Mouse (Mus musculus) layer of hippocampus, postnatal 25 days (tissue): ENCODE data around the gene Hspa4. TPM values are rescaled to one million over a fixed set of nuclear protein-coding genes. Genes with fewer than 3 reads are reported as not detected.
"Not testable (repeated sequence)": the region's sequence is repeated elsewhere in the genome, so short reads cannot be mapped to it uniquely, and the experiment has no call there.

Experiments
- DNase-seq, 2 experiments: peaks; one replicate each; pipeline ENCODE4 v3.0.0; 2022; ENCODE audit warnings: mixed read lengths in 2 of 2, low spot score in 1 of 2; ENCODE audit errors: extremely low spot score in 1 of 2
- total RNA-seq, 2 experiments: library from RNA; stranded (reverse); gene quantifications; 2 replicates each; pipeline ENCODE4 v1.2.3; 2021

The Hspa4 gene
- 100 to 1,000 TPM; 173 to 178 TPM for total RNA-seq

- peak; percentile 98 to 99 for DNase-seq
Observed at GRCm38 (mm10) chr11:53300330-53301166, at the start of gene Hspa4. TSS of gene Hspa4 (minus strand) at chr11:53300457.

DNA sequence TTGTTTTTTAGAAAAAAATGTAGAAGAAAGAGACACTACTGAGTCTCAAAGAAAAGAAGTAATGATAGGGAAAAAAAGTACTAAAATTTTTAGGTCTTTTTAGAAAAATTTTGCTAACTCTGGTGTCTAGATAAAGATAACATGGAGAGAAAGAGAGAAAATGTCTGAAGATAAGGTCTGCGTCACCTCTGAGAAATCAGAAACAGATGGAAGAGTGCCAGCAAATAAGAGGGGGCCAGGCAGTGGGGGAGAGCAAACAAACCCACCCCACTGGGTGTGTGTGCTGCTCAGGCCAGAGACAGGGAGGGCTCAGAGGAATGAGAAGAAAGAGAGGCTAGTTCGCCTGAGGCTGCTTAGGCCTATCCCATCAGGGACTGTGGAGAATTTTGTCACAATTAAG is 45.5 kb upstream of the Hspa4 start:
- DNase-seq, result no peak

- peak; percentile 10 to 15 for DNase-seq
Observed at GRCm38 (mm10) chr11:53345328-53345727, 45.1 kb upstream of the Hspa4 start.

- no peak for DNase-seq
Observed at GRCm38 (mm10) chr11:53342711-53343110, 42.5 kb upstream of the Hspa4 start.

DNA sequence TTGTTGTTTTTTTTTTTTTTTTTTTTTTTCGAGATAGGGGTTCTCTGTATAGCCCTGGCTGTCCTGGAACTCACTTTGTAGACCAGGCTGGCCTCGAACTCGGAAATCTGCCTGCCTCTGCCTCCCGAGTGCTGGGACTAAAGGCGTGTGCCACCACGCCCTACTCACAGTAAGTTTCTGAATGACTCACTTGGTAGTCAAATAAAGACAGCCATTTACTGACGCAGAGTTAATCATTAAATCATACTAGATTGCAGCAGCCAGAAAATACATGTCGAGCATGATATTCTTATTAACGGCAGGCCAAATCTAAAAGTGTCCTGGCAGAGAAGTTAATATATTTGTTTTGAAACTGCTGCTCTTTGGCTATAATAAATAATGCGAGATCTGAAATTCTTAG is 40.8 kb upstream of the Hspa4 start:
- not testable (repeated sequence) for DNase-seq

GRCm38 (mm10) chr11:53337684-53338083 is 37.4 kb upstream of the Hspa4 start:
- no peak for DNase-seq

DNA sequence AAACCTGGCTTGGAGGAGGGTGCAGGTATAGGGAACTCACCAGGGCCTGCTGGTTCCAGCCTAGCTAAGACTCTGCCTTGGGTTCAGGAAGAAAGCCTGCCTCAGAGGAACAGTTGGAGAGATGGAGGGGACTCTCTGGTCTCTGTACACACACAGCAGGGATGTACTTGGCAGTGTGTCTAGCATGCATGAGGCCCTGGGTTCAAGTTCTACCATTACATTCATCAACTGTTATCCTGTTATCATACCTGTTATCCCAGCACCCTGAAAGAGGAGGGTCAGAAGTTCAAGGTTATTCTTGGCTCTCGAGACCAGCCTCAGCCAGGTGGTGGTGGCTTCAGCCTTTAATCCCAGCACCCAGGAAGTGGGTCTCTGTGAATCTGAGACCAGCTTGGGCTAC is 36.7 kb upstream of the Hspa4 start:
- no peak for DNase-seq

DNA sequence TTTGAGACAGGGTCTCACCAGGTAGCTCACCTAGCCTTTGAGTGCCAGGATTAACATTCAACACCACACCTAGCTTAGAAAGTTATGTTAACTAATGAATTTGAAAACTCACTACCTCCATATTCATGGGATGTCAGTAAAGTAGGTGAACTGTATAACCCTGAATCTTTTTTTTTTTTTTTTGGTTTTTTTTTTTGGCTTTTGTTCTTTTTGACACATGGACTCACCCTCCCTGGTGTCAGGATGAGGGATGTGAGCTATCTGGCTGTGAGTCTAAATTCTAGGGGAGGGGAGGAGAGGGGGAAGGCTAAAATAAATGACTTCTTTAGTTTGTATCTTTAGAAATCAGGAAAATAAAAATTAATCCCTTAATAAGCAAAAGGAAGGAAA is 35.9 kb upstream of the Hspa4 start:
- no peak for DNase-seq

DNA sequence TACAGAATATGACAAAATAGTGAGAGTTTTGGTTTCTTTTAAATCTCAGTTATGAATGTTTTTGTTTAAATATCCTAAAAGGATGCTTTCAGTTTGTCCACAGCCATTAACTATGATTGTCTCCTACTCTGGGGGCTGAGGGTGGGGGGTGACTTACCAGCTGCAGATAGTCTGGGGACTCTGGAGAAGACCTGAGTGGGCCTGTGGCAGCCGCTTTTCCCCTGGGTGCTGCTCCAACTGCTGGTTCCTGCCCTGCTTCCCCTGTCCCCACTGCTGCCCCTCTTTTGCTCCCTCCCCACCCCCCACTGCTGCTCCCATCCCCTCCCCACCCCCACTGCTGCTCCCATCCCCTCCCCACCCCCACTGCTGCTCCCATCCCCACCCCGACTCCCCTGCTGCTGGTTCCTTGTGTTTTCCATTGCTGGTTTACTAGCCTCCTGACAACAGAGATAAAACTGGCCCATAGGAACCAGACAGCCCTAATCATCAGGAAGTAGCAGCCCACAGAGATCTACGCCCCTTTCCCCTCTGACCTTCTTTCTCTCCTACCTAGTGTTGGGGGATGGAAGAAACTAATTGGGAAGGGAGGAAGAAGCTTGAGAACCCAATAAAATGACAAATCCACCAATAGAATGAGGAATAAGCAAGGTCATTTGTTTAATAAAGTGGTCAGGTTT is 35.4 kb upstream of the Hspa4 start:
- DNase-seq, result no peak

GRCm38 (mm10) chr11:53332076-53332680 is 31.9 kb upstream of the Hspa4 start:
- DNase-seq, result no peak

GRCm38 (mm10) chr11:53331121-53331520 is 30.9 kb upstream of the Hspa4 start:
- DNase-seq, result no peak

GRCm38 (mm10) chr11:53330325-53330724 is 30.1 kb upstream of the Hspa4 start:
- no peak for DNase-seq

DNA sequence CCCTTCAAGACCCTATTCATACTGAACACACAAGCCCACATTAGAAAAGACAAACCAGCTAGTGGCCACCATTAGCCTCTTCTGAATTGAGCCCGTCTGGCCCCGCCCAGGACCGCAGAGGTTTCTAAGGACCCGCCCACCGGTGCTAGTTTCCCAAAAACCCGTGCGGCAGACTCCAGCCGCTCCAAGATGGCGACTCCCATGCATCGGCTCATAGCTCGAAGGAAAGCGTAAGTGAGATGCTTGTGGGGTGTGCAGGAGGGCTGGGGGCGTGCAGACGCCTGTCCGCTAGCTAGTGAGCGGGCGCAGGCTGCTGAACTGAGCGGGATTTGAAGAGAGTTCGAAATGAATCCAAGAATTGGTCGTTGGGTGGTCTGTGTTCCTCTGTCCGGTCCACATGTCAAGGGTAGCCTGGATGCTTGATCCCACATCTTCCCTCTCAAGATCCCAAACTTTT is 24.3 kb upstream of the Hspa4 start, which contains the start of gene Zcchc10:
Gene Zcchc10, plus strand, starts transcription at position 168 of the 457 bp plus-strand sequence.
- peak; percentile 69 to 74 for DNase-seq

GRCm38 (mm10) chr11:53319867-53320266 is 19.6 kb upstream of the Hspa4 start:
- not testable (repeated sequence) for DNase-seq

- DNase-seq, result not testable (repeated sequence)
Observed at GRCm38 (mm10) chr11:53318568-53318967, 18.3 kb upstream of the Hspa4 start.

- no peak for DNase-seq
Observed at GRCm38 (mm10) chr11:53318041-53318440, 17.8 kb upstream of the Hspa4 start.

DNA sequence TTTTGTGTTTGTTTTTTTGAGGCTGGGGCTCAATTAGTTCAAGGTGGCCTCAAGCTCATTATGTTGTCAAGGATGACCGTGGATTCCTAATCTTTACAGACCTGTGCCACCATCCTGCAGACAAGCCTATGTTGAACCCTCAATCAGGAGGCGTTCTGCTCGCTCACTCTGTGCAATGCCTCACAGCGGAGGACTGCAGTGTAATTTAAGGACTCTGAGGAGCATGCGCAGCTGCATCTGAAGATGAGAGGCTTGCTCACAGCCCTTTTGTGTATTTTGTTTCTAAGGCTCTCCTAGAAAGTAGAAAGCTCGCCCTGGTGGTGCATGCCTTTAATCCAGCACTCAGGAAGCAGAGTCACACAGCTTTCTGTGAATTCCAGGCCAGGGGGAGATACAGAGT is 16.7 kb upstream of the Hspa4 start:
- no peak for DNase-seq

DNA sequence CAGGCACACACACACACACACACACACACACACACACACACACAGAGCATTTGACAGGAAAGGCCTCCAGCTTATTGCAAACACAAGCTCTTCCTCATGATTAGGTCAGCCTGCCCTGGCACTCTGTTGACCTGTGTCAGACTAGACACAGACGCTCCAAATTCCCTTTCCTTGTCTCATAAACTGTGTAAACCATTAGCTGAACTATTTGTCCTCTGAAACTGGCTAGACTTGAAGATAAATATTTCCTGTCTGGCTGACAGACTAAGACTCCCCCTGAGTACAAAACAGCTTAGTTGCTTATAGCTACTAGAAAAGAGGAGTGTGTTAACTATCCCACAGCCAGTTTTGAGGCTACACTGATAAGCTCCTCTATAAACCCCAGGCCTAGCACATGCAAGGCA is 14.5 kb upstream of the Hspa4 start:
- no peak for DNase-seq

- DNase-seq, result not testable (repeated sequence)
Observed at GRCm38 (mm10) chr11:53312823-53313222, 12.6 kb upstream of the Hspa4 start.

GRCm38 (mm10) chr11:53311385-53311784 is 11.1 kb upstream of the Hspa4 start:
- DNase-seq, result no peak

DNA sequence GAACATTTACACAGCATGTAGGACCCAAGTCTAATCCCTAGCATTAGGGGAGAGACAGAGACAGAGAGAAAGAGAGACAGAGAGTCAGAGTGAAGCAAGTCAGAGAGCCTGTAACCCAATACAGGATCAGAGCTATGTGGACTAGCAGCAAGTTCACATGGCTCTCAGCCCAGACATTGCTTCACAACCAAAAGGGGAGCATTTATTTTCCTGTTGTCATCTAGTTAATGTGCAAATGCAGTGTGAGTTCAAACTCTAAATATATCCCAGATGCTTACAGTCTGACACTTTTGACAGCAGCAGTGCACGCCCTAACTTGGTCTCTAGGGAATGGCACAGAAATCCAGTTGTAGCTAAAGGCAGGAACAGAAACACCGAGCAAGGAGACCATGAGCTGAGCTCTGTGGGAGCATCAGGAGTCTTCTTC is 8.6 kb upstream of the Hspa4 start:
- no peak for DNase-seq
